Mouse (Mus musculus) limb, embryonic 15.5 days (tissue): ENCODE measurements around the gene Slc39a10. TPM values are rescaled to one million over a fixed set of nuclear protein-coding genes. Genes with fewer than 3 reads are reported as not detected.

Experiments used
- ATAC-seq: fragments of 200-750 bp; cut with Nextera tagmentation; 2 replicates; pipeline ENCODE4 v1.8.0; 2017; ENCODE audit warnings: low read depth, moderate TSS enrichment; ENCODE audit not compliant: insufficient number of reproducible peaks, low FRiP score, low TSS enrichment
- H3K27ac ChIP-seq: fragments of 300-500 bp; sonication (generic); 2 replicates; pipeline ENCODE4 v1.5.1; 2015; ENCODE audit warnings: moderate library complexity, mild to moderate bottlenecking, inconsistent platforms
- H3K27me3 ChIP-seq: fragments of 300-500 bp; sonication (generic); 2 replicates; pipeline ENCODE4 v1.6.1; 2015; ENCODE audit warnings: inconsistent platforms
- H3K36me3 ChIP-seq: fragments of 300-500 bp; sonication (generic); 2 replicates; pipeline ENCODE4 v1.6.1; 2015; ENCODE audit warnings: inconsistent platforms
- H3K4me1 ChIP-seq: fragments of 300-500 bp; sonication (generic); 2 replicates; pipeline ENCODE4 v1.6.1; 2015; ENCODE audit warnings: inconsistent platforms
- H3K4me2 ChIP-seq: fragments of 300-500 bp; sonication (generic); 2 replicates; pipeline ENCODE4 v1.6.1; 2015; ENCODE audit warnings: mild to moderate bottlenecking, inconsistent platforms
- H3K4me3 ChIP-seq: fragments of 300-500 bp; sonication (generic); 2 replicates; pipeline ENCODE4 v1.5.1; 2015; ENCODE audit warnings: mild to moderate bottlenecking, inconsistent platforms
- H3K9ac ChIP-seq: fragments of 300-500 bp; sonication (generic); 2 replicates; pipeline ENCODE4 v1.6.1; 2015; ENCODE audit warnings: inconsistent platforms
- H3K9me3 ChIP-seq: fragments of 300-500 bp; sonication (generic); 2 replicates; pipeline ENCODE4 v1.6.1; 2016; ENCODE audit warnings: inconsistent platforms
- WGBS: fragments of 180-500 bp; shearing (Covaris S2); methylation state at CpG from one replicate; pipeline ENCODE4 v1.1.7; 2015; 5-methylcytosine and 5-hydroxymethylcytosine counted together
- polyA plus RNA-seq: library from polyadenylated mRNA; unstranded; fragments of >200 nt; fragmentation: Nextera tagmentation; extraction: Ambion mirVana; gene quantifications from 2 replicates; pipeline ENCODE4 v1.2.1, GENCODE M21; 2015

The Slc39a10 gene
- polyA plus RNA-seq, 1 experiment from 2014 or later: 49.4 TPM

DNA sequence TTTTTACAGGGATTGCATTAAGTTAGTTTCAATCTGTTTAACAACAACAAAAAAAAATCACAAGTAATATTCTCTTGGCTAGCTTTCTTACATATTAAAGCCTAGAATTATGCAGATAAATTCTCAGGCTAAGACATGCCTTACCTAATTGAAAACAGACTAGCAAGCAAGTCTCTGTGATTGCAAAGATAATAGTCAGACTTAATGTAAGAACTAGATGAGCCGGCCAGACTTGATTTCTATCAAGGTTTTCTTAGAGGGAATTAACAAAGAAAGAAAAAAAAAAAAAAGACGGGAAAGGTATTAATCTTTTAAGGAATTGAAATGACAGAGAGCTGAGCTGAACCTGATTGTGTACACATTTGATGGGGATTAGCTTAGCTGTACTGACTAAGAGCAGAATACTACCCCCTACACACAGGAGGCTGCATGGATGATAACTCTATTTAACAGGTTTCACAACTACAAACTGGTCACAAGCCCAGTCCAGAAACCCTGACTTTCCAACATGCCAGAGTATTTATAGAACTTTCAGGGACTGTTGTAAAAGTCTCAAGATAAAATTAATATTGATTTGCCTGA, 9.5 kb upstream of the Slc39a10 start:
- H3K4me2 ChIP-seq: no peak overlapping the region
- H3K36me3 ChIP-seq: no peaks in the 10 kb centered on the region
- H3K9ac ChIP-seq: no peak overlapping the region
- no peak overlapping the region for H3K4me3 ChIP-seq
- WGBS: 48% methylated on average over 2 of the region's 2 CpGs
- ATAC-seq: no peak
- no peak overlapping the region for H3K27ac ChIP-seq
- no peaks in the 10 kb centered on the region for H3K9me3 ChIP-seq
- peaks cover 5% of the 10 kb centered on the region; the same call in 1 of the 2 replicates for H3K4me1 ChIP-seq
- no peaks in the 10 kb centered on the region for H3K27me3 ChIP-seq

DNA sequence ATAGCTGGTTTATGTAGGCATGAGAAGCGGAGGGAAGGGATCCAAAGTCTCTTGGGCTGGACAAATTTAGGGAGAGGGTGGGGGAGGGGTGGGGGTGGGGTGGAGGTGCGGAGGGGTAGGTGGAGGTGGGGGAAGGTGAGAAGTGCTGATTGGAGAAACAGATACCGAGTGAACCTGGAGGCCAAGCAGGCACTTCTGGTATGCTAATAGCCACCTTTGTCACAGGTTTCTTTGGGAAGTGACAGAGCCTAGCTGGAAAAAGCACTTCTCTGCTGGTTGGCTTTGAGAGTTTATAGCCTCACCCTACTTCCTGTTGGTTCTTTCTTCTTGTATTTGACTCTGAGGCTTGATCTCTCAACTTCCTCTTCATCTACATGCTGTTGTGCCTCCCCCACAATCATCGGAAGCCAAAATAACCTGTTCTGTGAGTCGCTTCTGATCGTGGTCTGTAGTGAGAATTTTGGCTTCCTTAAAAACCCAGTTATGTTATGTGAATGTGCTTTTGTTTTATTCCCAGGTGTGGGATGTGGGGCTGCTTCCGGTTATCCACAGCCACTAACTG, 1.7 kb upstream of the Slc39a10 start:
- H3K4me2 ChIP-seq: no peak overlapping the region
- no peak for ATAC-seq
- WGBS: 18% methylated on average over 7 of the region's 7 CpGs

DNA sequence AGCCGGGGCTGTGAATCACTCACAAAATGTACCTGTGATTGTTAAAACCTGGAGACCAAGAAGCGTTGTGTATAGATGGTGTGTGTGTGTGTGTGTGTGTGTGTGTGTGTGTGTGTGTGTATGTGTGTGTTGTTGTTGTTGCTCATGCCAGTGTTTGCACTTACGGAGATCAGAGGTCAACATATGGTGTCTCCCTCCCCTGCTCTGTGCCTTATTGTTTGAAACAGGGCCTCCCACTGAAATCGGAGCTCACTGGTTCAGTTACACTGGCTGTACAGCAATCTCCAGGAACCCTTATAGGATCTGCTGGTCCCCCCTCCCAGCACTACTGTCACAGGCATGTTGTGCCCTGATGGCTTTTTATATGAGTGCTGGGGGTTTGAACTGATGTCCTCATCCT, 3.9 kb downstream of the Slc39a10 start:
- Histone ChIP-seq H3K4me2 (no peak overlapping the region), H3K9me3 (no peaks in the 10 kb centered on the region), H3K27me3 (no peaks in the 10 kb centered on the region), H3K4me3 (no peak overlapping the region), H3K4me1 (peaks cover 2% of the 10 kb centered on the region; the same call in 1 of the 2 replicates), H3K27ac (no peak overlapping the region), H3K36me3 (no peaks in the 10 kb centered on the region), H3K9ac (no peak overlapping the region)
- no peak for ATAC-seq
- 35% methylated on average over 4 of the region's 4 CpGs for WGBS

More for the DNA sequence above, 1.7 kb upstream of the Slc39a10 start:
- H3K4me1 ChIP-seq: peaks cover 5% of the 10 kb centered on the region
- H3K9me3 ChIP-seq: no peaks in the 10 kb centered on the region
- no peaks in the 10 kb centered on the region for H3K36me3 ChIP-seq
- H3K27ac ChIP-seq: peak overlapping the region; percentile 38
- H3K9ac ChIP-seq: no peak overlapping the region
- H3K27me3 ChIP-seq: no peaks in the 10 kb centered on the region
- H3K4me3 ChIP-seq: no peak overlapping the region

DNA sequence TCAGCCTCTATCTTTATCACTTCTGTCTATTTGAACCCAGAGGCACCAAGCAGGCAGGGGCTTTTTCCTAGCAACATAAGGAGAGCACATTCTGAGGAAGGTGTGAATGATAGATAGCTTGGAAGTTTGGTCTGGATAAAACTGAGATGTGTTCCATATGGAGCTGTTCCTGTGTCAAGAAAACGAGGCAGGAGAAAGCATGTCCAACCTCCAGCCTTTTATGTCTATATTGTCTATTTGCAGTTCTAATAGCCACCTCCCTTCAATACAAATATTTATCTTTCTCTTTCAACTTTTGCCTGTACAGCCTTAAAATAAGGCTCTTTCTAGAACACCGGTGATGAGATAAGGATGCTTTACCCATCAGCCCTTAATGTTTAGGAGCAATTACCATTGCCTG, 4.3 kb downstream of the Slc39a10 start:
- Histone ChIP-seq H3K27me3 (no peaks in the 10 kb centered on the region), H3K4me1 (peaks cover 2% of the 10 kb centered on the region; the same call in 1 of the 2 replicates), H3K4me3 (no peak overlapping the region), H3K4me2 (no peak overlapping the region), H3K36me3 (no peaks in the 10 kb centered on the region), H3K9ac (no peak overlapping the region), H3K27ac (no peak overlapping the region; the same call in 1 of the 2 replicates), H3K9me3 (no peaks in the 10 kb centered on the region)
- ATAC-seq: no peak
- WGBS: 15% methylated on average over 2 of the region's 2 CpGs

DNA sequence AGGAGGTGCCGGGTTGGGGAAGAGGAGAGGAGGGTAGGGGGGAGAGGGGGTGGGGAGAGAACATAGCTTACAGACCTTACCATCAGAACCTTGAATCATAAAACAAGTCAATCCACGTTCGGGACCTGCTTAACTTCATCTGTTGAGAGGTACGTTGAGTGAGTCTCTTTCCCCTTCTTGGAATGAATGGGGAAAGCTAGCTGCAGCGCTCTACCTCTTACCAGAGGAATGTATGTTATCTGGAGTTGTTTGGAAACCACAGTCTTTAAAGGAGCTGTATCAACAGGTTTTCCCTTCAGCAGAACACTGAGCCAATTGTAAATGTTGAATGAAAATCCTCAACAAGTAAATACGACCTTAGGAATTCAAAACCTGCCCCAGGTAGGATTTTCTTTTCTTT, 4.7 kb downstream of the Slc39a10 start:
- Histone ChIP-seq H3K27ac (peak overlapping the region; percentile 22; the same call in 1 of the 2 replicates), H3K9ac (no peak overlapping the region), H3K4me3 (no peak overlapping the region), H3K4me2 (no peak overlapping the region), H3K9me3 (no peaks in the 10 kb centered on the region), H3K36me3 (no peaks in the 10 kb centered on the region), H3K27me3 (no peaks in the 10 kb centered on the region), H3K4me1 (peaks cover 2% of the 10 kb centered on the region; the same call in 1 of the 2 replicates)
- no peak for ATAC-seq
- 18% methylated on average over 6 of the region's 6 CpGs for WGBS

DNA sequence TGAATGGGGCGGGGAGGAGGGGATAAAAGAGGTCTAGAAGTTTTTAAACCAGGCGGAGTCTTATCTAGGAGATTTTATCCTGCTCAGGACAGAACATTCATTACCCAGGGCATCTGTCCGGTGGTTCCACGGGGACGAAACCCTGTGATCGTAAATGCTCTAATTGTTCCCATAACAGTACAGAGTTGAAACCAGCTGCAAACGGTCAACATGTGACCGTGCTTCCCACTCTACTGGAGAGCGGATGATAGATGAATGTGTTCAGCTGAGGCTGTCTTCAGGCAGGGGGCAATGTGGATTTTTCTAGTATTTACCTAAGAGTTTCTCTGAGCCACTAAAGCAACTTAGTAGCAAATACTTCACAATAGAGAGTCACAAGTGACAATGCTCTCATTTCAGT, 6.6 kb downstream of the Slc39a10 start:
- no peak overlapping the region for H3K4me2 ChIP-seq
- H3K36me3 ChIP-seq: no peaks in the 10 kb centered on the region
- H3K27ac ChIP-seq: no peak overlapping the region
- H3K27me3 ChIP-seq: no peaks in the 10 kb centered on the region
- no peak for ATAC-seq
- H3K9me3 ChIP-seq: no peaks in the 10 kb centered on the region
- no peak overlapping the region for H3K4me3 ChIP-seq
- no peak overlapping the region for H3K9ac ChIP-seq
- 22% methylated on average over 9 of the region's 9 CpGs for WGBS
- peaks cover 2% of the 10 kb centered on the region; the same call in 1 of the 2 replicates for H3K4me1 ChIP-seq

DNA sequence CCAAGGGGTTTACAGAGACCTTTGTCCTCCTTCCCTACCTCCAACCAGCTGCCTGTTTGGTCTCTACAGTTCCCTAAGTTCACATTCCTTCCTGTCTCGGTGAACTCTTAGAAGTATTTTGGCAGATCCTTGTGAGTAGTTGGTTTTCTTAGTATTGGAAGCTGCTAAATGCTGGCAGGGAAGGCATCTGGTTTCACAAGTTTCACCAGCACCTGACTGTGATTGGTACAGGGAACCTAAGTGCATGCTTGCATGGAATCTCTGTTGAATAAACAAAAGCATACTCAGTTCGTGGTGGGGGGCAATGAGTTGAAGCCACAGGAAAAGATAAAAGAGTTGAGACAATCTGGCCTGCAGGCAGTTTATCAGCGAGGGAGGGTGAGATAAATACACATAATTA, 7.4 kb downstream of the Slc39a10 start:
- H3K4me1 ChIP-seq: peaks cover 2% of the 10 kb centered on the region; the same call in 1 of the 2 replicates
- no peaks in the 10 kb centered on the region for H3K27me3 ChIP-seq
- H3K36me3 ChIP-seq: no peaks in the 10 kb centered on the region
- no peak overlapping the region for H3K4me3 ChIP-seq
- H3K9me3 ChIP-seq: no peaks in the 10 kb centered on the region
- H3K4me2 ChIP-seq: no peak overlapping the region
- ATAC-seq: no peak
- H3K27ac ChIP-seq: no peak overlapping the region
- no peak overlapping the region for H3K9ac ChIP-seq
- 4% methylated on average over 3 of the region's 3 CpGs for WGBS

DNA sequence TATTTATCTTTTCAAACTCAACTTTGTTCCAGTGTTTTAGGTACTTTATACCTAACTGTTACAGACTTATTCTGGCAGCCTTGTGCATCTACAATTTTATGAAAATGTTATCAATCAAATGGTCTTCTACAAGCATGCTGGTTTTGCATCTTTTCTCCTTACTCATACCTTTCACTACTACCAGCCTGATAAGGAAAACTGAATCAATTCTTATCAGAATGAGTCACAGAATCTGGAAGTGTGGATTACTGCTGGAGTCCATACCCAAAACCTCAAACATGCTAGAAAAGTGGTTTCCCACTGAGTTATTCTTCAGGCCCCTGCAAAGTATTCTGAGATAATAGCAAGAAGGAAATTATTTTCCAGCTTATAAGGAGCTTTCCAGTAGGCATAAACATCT, 12.7 kb downstream of the Slc39a10 start:
- Histone ChIP-seq H3K4me3 (no peak overlapping the region), H3K9ac (no peak overlapping the region), H3K9me3 (no peaks in the 10 kb centered on the region), H3K36me3 (no peaks in the 10 kb centered on the region), H3K27me3 (no peaks in the 10 kb centered on the region), H3K4me2 (no peak overlapping the region), H3K4me1 (no peaks in the 10 kb centered on the region), H3K27ac (no peak overlapping the region)
- ATAC-seq: no peak

DNA sequence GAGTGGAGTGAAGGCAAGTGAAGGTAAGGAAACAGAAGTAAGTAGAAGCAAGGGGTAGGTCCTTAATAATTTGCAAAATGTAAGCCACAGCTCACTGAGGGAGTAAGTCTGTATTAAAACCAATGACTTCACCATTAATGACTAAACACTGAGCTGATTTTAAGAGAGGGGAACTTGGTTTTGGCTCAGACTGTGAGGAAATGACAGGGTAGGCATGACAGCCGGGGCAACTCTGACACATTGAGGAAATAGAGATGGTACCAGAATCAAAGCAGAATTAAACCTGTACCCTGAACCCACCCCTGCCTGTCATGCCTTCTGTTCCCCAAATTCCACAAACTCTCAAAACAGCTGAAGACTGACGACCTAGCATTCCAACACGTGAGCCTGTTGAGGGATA, 18.9 kb downstream of the Slc39a10 start:
- Histone ChIP-seq H3K4me3 (no peak overlapping the region), H3K9me3 (no peaks in the 10 kb centered on the region), H3K9ac (no peak overlapping the region), H3K4me1 (no peaks in the 10 kb centered on the region), H3K27ac (no peak overlapping the region), H3K27me3 (no peaks in the 10 kb centered on the region), H3K4me2 (no peak overlapping the region), H3K36me3 (no peaks in the 10 kb centered on the region)
- WGBS: 51% methylated on average over 3 of the region's 3 CpGs
- no peak for ATAC-seq

DNA sequence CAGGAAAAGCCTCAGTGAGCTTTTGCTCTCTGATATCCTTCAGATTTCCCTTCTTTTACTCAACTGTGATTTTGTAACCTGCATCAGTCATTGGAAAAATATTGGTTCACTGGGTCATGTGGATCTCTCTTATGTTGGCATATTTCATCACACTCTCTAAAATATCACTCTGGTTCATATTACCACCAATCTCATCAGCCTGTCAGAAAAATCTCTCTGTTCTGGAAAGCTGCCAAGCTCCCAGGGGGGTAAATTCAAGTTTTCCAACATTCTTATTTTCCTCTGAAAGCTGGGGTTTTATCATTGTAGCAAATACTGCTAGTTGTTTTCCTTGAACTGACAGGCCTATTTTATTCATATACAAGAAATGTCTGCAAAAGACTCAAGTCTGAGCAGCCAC, 22.9 kb downstream of the Slc39a10 start:
- no peaks in the 10 kb centered on the region for H3K27me3 ChIP-seq
- no peak overlapping the region for H3K9ac ChIP-seq
- no peaks in the 10 kb centered on the region for H3K36me3 ChIP-seq
- H3K4me2 ChIP-seq: no peak overlapping the region
- no peak for ATAC-seq
- no peaks in the 10 kb centered on the region for H3K9me3 ChIP-seq
- H3K4me3 ChIP-seq: no peak overlapping the region
- H3K4me1 ChIP-seq: no peaks in the 10 kb centered on the region
- H3K27ac ChIP-seq: 0 out of 2 replicates have a peak overlapping the region, but pooled peaks have one; percentile 17

DNA sequence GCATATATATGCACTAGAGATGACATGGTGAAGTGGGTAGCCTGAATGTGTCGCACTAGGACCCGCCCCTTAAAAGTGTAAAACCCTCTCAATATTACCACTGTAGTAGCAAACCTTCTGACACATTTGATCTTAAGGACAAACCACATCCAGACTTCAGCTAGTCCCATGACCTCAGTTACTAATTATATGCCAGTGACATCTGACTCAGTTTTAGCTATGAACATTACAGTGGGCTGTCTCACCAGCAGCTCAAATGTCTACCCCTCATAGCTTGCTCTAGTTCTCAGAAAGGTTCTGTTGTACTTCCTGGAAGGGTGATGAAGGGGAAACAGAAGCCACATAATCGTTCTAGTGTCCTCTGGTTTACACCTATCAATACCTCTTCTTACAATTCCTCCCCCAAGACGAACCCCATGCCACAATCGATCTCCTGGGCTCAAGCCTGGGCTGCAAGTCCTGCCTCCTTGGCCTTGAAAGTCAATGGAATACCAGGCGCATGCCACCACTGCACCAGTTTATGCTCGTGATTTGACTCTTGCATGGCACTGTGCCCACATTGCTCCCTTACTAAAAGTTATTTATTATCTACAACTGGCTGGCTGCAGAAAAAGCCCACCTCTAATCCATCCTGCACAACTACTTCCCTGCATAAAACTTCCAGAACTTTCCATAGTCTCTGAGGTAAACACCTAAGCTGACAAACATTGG, 28.3 kb downstream of the Slc39a10 start:
- Histone ChIP-seq H3K27me3 (no peaks in the 10 kb centered on the region), H3K27ac (no peak overlapping the region), H3K4me2 (no peak overlapping the region), H3K36me3 (no peaks in the 10 kb centered on the region), H3K9ac (no peak overlapping the region), H3K4me3 (no peak overlapping the region), H3K4me1 (0 out of 2 replicates have a peak, but pooled peaks cover 2% of the 10 kb centered on the region), H3K9me3 (no peaks in the 10 kb centered on the region)
- WGBS: 76% methylated on average over 7 of the region's 7 CpGs
- ATAC-seq: no peak

DNA sequence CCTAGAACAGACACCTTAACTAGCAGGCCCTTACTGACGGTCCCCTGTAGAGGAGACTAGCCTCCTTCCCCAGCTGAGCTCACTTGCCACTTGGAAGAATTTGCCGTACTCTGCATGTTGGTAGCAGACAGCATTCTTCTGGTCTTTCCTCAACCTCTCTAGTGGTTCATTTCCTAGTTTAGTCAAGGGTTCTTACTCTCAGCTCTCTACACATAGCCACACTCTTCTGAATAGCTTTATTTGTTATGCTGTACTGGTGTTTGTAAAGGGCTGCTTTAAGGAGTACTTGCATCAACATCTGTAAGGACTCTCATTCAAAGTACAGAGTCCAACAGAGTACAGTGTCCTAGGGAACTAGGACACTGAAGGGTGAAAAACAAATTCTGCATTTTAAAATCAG, 29.2 kb downstream of the Slc39a10 start:
- H3K4me1 ChIP-seq: 0 out of 2 replicates have a peak, but pooled peaks cover 2% of the 10 kb centered on the region
- H3K27me3 ChIP-seq: no peaks in the 10 kb centered on the region
- no peaks in the 10 kb centered on the region for H3K9me3 ChIP-seq
- no peaks in the 10 kb centered on the region for H3K36me3 ChIP-seq
- no peak overlapping the region for H3K4me3 ChIP-seq
- WGBS: 80% methylated on average over 2 of the region's 2 CpGs
- no peak overlapping the region for H3K4me2 ChIP-seq
- no peak overlapping the region for H3K27ac ChIP-seq
- ATAC-seq: no peak
- no peak overlapping the region for H3K9ac ChIP-seq
